Mouse (Mus musculus): ENCODE measurements around the gene Sf3a1.
"Not testable (repeated sequence)": the region's sequence is repeated elsewhere in the genome, so short reads cannot be mapped to it uniquely, and the experiment has no call there.

Sf3a1 gene

DNA sequence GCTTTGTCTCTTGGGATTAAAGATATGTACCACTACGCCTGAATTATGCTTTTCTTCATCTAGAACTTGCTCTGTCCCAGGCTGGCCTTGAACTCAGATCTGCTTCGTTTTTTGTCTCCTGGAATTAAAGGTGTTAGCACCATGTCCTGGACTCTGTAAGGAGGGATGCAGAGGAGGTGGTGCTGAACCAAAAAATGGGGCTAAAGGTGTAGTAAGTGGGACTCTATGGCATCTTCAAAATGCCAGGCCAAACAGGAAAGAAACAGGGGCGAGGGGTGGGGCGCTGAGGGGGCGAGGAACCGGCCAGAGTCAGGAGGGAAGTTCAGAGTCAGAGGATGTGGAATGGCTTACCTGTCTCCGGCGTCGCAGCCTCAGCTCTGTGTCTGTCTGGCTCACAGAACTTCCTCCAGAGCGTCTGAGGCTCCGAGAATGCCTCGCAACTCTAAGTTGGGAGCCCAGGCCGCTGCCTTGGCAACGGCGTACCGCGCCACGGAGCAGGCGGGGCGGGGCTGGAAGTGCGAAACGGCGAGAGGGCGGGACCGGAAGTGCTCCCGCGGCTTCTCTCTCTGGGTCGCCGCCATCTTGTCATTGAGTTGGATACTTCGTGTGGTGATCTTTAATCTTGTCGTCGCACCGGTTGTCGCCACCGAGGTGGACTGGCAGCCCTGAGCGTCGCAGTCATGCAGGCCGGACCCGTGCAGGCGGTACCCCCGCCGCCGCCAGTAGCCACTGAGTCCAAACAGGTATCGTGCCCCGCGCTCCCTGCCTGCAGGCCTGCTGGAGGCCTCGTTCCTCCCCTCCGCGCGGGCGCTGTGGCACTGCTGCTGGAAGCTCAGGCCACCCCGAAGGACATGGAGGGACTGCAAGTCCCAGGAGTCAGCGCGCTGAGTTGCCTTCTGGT lies at the start of gene Sf3a1, which contains the start of gene Ccdc157:
Gene Sf3a1 (plus strand): TSS at position 543 of the 901 bp plus-strand sequence.
Gene Ccdc157 (minus strand): TSS at position 486 of the 901 bp plus-strand sequence.
- DNase-seq (ENCODE audit: low spot score in 2 of 2), result peak; percentile 82 to 94

DNA sequence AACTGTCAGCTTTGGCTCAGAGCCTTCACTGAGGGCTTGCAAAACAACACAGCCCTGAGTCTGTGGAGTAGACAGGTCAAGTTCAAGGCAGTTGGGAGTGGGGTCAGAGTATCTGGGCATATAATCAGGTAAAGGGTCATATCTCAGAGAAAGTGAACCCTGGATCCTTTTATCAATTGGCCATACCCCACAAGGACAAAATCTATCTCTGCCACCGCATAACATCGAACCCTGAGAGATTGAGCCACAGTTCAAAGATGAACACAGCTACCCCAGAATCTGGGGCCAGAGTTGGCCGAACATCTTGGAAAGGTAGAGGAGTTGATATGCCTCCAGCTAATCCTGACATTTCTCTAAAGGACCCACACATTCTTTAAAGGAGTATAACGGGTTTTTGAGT lies 48.1 kb upstream of the Sf3a1 start:
- DNase-seq (ENCODE audit: low spot score in 2 of 2), result no peak

DNA sequence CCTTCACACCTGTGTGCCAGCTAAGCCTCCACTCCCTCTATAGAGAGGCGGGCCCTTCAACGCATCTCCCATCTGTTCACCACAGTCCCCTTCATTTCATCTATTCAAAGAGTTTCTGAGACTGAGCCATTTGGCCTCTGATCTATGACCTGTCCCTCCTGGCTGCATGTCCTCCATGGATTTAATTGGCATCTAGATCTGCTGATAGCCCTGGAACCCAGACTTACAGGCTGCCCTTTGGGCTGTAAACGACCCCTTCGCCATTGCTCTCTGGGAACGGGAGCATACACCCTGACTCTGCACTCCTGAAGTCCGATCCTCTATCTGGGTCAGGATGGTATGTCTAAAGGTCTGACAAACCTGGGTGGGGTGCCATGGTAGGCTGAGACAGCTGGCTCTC lies 47.3 kb upstream of the Sf3a1 start:
- no peak for DNase-seq (ENCODE audit: low spot score in 2 of 2)

DNA sequence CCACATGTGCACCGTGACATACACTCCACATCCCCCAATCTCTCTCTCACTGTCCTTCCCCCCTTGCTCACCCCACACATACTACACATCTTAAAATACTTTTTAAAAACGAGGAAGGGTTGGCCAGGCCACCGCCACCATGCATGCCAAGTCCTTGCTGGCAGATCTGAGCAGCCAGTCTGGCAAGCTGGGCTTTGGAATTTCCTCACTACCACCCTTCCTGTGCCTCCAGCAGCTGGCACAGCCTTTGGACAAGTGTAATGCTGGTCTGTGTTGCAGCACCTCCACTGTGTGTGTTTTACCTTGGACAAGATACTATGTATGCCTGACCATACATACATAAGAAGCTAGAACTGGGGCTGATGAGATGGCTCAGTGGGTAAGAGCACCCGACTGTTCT lies 46.7 kb upstream of the Sf3a1 start:
- DNase-seq (ENCODE audit: low spot score in 2 of 2), result no peak

DNA sequence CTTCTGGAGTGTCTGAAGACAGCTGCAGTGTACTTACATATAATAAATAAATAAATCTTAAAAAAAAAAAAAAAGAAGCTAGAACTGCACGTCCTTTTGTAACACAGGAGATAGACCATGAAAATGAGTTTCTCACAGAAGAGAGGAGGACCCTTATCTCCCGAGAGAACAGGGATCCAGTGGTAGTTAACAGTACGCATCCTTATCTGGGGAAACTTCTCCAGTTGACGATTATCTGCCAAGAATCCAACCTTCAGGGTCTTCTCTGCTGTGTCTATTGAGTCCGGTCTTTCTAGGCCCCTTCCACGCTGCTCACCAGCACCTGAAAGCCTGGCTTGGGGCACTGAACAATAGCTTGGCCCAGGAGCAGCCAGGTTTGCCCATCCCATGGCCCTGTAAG lies 46.2 kb upstream of the Sf3a1 start:
- DNase-seq (ENCODE audit: low spot score in 2 of 2), result no peak

DNA sequence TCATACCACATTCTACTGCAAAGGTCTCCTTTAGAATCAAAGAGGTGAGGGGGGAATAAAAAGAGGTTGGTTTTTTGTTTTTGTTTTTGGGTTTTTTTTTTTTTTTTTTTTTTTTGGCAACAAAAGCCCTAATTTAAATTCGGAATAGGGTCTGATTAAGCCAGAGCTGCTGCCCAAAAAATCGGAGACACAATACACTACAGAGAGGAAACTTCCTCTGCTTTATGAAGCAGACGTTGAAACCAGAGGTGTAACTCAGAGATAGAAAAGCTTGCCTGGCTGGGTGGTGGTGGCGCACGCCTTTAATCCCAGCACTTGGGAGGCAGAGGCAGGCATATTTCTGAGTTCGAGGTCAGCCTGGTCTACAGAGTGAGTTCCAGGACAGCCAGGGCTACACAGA lies 45.6 kb upstream of the Sf3a1 start:
- DNase-seq (ENCODE audit: low spot score in 2 of 2), result not testable (repeated sequence)

DNA sequence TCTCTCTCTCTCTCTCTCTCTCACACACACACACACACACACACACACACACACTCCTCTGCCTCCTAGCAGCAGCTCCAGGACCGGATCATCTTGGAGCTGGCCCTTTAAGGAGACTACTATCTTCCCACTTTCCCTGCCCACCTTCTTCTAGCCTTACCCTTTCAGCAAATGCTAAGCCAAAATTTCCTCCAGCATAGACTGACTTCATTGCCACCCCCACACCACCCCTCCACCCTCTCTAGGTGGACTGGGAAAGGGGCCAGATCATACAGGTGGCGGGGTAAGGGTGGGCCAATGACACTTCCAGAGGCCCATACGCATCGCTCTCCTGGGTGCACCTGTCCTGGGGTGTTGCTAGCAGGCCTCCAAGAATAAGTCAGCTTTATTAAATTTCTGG lies 44.7 kb upstream of the Sf3a1 start:
- no peak for DNase-seq (ENCODE audit: low spot score in 2 of 2)

DNA sequence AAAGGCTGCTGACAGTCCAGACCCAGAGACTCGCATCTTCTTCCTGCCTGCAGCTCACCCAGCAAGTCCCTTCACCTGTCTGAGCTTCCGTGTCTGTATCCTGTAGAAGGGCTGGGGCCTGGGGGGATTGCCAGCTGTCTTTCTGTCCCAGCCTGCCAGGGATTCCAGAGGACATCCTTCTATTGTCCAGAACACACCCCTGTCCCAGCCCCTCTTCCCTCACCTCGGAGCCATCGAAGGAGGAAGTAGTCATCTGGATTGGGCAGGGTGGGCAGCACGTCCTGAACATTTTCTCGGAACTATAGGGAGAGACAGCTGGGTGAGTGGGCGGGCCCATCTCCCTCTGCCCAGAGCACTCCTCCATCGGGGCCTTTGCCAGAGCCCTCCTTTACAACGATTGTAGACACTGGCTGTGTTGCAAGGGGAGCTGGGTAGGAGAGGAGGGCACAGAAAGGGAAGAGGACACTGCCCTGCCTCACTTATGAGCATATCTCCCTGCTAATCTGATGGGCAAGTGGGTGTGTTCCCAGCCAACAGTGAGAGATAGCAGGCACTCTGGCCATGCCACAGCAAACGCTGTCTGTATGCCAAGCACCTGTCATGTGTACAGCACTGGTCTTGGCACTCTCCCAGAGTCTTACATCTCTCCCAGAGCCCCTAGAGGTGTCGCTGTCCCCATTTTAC lies 43.5 kb upstream of the Sf3a1 start:
- no peak for DNase-seq (ENCODE audit: low spot score in 2 of 2)

DNA sequence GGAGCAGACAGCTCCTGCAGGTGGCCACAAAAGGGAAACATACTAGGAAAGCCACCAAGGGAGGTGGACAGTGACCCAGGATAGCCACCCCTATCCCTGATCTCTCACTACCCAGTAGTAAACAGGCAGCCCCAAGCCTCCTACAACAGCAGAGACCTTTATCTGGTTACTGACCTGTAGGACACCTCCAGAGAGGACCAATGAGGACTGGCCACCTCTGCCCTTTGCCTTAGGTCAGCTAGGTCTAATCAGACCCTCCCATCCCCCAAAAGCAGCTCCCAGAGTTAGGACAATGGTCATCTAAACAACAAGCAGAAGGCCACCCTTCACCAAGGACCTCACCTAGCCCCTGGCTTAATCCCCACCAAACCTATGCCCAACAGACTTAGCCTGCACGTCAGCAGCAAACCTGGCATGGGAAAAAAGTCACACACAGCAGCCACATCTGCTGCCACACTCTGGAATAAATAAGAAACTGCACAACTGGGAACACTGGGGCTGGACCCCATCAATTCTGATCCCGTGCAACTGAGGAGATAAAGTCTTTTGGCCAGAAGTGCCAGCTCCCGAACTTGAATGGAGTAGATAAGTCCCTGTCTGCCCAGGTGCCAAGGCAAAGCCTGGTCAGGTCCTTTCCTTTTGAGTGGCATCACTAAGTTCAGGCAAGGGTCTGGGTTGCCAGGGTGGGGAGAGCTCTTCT lies 42.6 kb upstream of the Sf3a1 start:
- DNase-seq (ENCODE audit: low spot score in 2 of 2), result no peak

DNA sequence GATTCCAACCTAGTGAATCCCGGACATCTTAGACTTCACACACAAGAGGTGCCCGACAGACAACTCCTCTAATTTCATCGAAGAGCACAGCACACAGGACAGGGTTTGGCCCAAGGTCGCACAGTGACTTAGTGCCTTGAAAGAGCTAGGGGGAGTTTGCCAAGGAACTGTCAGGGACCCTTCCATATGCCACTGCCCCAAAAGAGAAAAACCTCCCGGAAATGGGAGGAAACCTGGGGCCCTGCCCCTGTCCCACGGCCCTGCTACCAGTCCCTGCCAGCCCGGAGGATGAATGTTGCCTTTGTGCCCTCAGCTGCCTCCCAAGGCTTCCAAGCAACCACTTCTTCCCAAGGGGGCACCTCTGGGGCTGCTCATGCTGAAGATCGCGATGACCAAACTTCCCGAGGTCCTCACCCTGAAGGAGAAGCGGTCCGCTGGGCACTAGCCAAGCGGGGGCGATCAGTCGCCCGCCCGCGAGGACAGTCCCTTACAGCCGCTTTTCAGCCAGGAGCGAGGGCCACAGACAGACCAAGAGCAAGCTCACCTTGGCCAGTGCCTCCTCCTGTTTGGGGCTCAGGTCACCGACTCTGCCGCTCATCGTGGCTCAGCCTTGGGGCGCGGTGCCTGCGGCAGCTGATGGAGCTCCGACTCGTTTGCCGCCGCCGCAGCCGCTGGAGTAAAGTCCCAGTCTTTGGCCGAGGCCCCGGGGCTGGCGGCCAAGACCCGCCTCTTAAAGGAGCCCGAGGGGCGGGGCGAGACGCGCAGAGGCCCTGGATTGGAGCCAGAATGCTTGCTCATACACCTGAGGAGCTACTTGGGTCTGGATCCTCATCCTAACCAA lies 41.8 kb upstream of the Sf3a1 start:
- peak; percentile 38 to 68 for DNase-seq (ENCODE audit: low spot score in 2 of 2)

DNA sequence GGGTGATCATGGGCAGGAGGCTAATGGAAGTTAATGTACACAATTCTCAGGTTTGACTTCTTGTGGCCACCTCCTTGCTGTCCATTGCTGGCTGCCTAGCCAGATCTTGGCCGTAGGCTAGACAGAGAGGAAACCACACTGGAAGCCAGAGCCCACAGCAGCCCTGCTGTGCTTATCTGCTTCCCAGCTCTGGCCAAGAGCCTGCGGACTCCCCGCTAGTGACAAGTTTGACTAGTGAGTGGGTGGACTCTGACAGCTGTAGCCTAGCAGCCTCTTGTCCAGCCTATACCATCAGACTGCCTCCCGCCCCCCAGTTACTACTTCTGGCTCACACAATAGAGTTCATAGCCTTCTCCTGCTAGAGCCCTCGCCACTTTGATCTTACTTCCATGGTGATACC lies 40.5 kb upstream of the Sf3a1 start:
- no peak for DNase-seq (ENCODE audit: low spot score in 2 of 2)

DNA sequence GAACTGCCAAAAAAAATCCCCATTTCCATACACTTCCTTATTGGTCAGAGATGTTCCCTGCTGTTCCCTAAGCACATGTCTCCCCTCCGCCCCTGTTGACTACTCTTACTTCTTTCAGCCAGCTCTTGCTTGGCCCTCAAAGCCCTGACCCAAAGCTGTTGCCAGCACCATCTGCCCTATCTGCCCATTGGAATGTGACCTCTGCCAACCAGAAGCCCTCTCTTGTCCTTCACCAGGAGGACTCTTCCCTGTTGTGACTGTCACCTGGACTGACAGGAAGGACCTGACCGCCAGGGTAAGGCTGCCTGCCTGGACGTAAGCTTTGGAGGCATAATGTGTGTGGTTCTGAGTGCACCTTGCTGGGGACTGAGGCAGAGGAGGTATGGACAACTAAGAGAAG lies 38.5 kb upstream of the Sf3a1 start:
- no peak for DNase-seq (ENCODE audit: low spot score in 2 of 2)

DNA sequence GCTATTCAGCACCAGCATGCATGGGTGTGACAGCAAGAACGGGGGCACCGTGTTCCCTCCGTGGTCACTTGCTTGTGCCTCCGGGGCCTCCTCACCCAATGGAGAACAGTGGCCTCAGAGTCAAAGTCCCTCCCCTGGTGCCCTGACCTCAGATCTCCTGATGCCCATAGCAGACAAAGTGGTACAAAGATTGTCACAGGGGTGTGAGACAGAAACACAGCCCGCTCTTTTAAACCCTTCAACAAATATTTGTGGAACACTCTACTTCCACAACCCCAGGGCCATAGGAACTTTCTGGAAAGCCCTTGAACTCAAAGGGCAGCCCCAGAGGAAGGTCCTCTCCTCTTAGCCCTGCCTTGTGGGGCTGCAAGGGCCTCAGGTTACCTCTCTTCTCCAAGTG lies 37.9 kb upstream of the Sf3a1 start:
- DNase-seq (ENCODE audit: low spot score in 2 of 2), result no peak

DNA sequence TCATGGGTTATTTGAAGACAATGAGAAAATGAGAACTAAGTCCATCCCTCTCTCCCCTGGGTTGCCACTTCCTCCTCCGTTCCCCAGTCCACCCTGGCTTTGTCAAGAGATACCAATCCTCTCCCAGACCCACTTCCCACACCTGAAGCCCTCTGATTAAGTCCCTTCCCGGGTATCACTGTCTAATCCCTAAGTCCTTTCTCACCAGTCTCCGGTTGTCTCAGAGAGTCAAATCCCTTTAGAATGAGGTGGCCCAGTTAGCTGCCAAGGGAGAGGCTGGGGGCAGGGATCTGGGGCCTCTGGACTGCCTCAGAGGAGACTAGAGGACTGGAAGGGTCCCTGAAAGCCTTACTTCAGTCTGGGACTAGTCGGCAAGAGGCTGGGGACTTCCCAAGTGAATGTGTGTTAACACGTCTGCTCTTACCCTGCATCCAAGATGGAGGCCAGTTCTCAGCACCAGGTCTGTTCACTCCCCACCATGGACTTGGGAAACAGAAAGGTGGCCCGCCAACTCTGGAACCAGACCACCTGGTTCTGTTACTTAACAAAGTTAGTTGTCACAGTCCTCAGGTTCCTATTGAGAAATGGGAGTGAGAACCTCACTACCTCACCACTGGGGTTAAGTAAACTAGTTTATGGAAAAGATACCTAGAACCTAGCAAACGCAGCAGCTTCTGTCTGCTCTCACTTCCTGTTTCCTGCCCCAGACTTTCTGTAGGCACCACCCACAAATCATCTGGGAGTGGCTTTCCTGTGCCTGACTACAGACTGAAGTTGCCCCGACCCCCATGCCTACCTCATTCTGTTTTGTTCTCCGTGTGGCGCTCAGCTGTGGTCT lies 37.2 kb upstream of the Sf3a1 start, which contains the start of gene Sec14l2:
Gene Sec14l2 (minus strand): TSS at position 674 of the 838 bp plus-strand sequence.
- no peak for DNase-seq (ENCODE audit: low spot score in 2 of 2)

DNA sequence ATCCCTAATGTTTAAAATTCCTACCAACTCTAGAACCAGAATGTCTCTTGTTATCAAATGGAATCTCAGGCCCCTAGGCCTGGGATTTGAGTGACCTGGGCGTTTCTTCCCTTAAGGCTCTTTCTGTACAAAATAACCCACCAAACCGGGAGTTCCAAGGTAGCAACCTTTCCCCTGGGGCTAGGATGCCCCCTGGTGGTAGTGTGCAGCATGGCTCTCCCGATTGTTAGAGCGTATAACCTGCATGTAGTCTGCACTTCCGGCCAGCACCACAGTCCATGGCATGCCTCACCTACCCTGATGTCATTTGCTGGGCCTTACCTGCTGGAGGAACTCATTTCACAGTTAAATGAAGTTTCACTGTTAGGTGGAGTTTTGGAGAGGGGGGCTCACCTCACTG lies 36.2 kb upstream of the Sf3a1 start:
- no peak for DNase-seq (ENCODE audit: low spot score in 2 of 2)

DNA sequence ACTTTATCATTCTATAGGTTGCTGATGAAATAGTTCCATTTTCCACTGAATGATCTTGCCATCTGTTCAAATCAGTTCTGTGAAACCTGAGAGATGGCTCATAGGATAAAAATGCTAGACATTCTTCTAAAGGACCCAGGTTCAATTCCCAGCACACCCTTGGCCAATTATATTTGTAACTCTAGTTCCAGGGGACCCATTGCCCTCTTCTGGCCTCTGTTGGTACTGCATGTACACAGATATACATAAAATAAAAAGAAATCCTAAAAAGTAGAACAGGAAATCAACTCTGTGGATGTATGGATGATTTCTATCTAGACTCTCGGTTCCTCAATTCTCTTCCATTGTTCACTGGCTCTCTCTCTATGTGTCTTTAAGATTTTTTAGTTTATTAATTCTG lies 33.1 kb upstream of the Sf3a1 start:
- no peak for DNase-seq (ENCODE audit: low spot score in 2 of 2)

DNA sequence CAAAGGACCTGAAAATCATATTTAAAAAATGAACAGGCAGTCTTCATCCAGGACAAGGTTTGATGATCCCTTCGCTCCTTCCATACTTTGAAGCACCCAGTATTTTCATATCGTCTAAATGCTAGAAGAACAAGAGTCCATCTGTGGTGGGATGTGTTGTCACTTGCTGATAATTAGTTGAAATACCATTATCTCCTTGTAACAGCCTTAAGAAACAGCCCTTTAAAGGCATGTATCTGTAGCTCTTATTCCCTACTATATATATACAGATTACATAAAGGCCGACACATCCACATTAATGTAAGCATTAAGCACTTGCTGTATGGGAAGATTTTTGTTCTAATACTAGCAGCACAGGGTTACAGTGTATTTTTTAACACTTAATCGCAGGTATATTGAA lies 31.7 kb upstream of the Sf3a1 start:
- not testable (repeated sequence) for DNase-seq (ENCODE audit: low spot score in 2 of 2)

DNA sequence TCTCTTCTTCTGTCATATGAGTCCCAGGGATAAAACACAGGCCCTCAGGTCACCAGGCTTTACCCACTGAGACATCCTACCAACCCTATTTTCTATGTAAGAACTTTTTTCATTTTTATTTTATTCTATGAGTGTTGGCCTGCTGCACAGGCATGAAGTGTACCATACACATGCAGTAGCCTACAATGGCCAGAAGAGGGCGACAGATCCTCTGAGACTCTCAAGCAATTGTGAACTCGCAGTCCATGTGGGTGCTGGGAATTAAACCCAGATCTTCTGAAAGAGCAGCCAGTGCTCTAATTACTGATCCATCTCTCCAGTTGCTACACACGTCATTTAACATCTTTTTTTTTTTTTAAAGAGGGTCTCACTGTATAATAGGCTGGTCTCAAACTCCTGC lies 26.7 kb upstream of the Sf3a1 start:
- no peak for DNase-seq (ENCODE audit: low spot score in 2 of 2)

DNA sequence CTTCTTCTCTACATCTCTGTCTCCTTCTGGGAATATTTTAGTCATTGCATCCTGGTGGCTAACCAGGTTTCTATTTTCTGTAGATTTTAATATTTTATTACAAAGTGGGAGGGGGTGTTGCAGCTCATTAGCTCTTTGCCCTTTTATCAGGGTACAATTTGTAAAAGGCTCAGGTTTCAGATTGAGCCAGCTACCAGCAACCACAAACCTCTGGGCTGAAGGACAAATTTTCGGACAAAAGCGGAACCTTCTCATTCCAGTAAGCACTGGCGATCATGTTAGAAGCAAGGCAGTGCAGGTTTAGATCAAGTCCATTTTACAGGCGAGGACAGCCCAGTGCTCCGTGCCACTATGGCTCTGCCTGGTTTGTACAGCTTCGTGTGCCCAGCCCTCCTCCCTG lies 25.8 kb upstream of the Sf3a1 start:
- DNase-seq (ENCODE audit: low spot score in 2 of 2), result no peak
